Mouse (Mus musculus) T-helper 2 cell (primary cell): ENCODE measurements around the gene Krtap13.
"Not testable (repeated sequence)": the region's sequence is repeated elsewhere in the genome, so short reads cannot be mapped to it uniquely, and the experiment has no call there.

Experiments
- in situ Hi-C: fragments of 300-600 bp; cut with MboI, MseI; formaldehyde crosslinking; loops from one replicate; pipeline ENCODE4 v1.15.1; 2025; ENCODE audit warnings: high pct_unique_total_duplicates

Krtap13 gene

DNA sequence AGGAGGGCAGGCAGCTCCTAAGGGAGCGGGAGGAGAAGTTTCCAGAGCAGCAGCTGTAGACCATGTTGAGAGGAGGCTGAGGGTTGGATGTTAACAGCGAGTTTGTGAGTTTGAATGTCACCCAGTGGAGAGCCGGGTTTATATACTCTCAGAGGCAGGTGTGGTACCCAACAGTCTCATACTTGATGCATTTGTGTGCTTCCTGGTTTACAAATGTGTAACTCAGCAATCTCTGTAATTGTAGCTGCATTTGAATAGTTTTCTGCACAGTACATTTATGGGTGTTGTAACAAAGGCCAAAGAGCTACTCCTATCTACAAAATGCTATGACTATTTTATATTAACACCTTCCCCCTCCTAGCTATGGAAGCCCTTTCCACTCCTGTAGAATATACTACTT, at the start of gene Krtap13:
Gene Krtap13, minus strand, starts transcription at position 101 of the 400 bp plus-strand sequence.
- in situ Hi-C loops, result not testable (repeated sequence)

DNA sequence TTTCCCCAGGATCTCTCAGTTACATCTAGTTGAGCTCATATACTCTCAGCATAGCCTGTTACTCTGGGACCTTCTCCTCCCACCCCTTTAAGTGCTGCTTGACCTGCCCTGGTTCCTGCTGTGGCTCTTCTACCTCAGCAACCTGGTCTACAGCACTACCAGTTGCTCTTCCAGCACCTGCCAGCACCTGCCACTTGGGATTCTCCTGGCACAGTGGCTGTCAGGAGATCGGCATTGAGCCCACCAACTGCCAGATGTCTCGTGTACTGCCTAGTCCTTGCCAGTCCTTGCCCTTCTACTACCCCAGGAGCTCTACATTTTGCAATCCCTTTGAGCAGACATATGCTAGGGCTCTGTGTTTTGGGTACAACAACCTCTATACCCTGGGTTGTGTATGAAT, 35.4 kb upstream of the Krtap13 start:
- in situ Hi-C loops, result no loop called here

DNA sequence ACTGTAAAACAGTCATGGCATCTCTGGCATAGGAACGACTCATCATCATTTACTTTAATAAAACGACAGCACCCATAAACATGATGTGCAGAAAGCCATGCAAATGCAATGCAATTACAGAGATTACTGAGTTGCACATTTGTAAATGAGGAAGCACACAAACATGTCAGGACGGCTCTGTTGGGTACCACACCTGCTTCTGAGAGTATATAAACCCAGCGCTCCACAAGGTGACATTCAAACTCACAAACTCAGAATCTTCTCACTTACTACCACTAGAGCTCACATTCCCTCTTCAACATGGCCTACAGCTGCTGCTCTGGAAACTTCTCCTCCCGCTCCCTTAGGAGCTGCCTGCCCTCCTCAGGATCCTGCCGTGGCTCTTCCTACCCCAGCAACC, 26.2 kb upstream of the Krtap13 start, which contains the start of gene Gm5965:
Gene Gm5965, plus strand, starts transcription at position 301 of the 400 bp plus-strand sequence.
- in situ Hi-C loops, result no loop called here

DNA sequence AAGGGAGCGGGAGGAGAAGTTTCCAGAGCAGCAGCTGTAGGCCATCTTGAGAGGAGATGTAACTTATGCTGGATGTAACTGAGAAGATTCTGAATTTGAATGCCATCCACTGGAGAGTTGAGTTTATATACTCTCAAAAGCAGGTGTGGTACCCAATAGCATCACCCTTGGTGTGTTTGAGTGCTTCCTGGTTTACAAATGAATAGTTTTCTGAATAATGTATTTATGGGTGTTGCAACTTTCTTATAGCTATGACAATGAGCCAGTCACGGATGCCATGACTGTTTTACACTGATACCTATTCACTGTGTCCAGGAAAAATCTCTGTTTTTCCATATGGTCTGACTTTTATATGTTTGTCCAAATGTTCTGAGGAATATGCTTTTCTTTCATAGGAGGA, 22.7 kb upstream of the Krtap13 start, which contains the start of gene 2310057N15Rik:
Gene 2310057N15Rik, minus strand, starts transcription at position 101 of the 400 bp plus-strand sequence.
- in situ Hi-C loops, result no loop called here

DNA sequence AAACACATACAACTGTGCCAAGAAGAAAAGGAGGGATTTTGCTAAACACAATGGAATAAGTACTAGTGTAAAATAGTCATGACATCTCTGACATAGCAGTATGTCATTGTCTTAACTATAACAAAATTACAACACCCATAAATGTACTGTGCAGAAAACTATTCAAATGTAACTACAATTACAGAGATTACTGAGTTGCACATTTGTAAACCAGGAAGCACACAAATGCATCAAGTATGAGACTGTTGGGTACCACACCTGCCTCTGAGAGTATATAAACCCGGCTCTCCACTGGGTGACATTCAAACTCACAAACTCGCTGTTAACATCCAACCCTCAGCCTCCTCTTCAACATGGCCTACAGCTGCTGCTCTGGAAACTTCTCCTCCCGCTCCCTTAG, 7.1 kb upstream of the Krtap13 start, which contains the start of gene 2310034C09Rik:
Gene 2310034C09Rik, plus strand, starts transcription at position 301 of the 400 bp plus-strand sequence.
- in situ Hi-C loops, result not testable (repeated sequence)

DNA sequence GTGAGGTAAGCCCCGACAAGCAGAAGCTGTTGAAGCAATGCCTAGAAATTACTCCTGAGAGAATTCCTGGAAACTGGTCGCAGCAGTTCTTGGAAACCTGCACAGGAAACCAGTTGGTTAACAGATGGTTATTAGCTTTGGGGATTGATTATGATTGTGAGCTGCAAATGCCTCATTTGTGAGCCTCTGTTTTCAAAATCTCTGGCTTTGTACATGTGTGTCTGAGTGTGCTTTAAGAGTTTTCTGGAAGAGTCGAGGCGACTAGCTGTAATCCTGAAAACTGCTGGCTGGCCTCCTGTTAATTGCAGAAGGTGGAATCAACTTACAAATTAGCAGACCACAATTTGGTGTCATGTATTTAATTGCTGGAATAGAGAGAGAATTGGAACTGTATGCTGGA, 3.5 kb downstream of the Krtap13 start:
- in situ Hi-C loops, result no loop called here

DNA sequence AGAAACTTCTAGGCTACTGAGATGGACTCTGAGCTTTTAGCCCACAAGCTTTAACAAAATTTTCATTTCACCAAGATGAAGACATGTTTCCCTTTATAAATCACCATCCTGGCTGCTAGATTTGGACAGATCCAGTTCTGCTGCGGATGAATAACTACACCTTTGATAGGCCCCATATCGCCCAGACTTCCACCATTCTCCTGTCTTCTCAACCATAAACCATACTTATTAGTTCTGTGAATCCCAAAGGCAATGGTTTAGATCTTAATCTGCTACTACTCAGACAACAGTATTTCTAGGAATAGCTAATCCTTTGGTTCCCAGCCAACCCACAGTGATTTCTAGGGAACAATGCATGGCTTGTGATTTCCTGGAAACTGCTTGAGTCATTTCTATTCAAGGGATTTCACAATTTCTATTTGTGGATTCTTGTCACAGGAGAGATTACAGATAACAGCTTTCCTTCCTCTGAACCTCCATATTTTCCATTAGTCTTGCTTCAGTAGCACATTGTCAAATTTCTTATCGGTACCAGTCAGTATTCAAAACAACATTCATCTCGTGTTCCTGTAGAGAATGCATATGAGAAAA, 6.6 kb downstream of the Krtap13 start:
- in situ Hi-C loops, result no loop called here

DNA sequence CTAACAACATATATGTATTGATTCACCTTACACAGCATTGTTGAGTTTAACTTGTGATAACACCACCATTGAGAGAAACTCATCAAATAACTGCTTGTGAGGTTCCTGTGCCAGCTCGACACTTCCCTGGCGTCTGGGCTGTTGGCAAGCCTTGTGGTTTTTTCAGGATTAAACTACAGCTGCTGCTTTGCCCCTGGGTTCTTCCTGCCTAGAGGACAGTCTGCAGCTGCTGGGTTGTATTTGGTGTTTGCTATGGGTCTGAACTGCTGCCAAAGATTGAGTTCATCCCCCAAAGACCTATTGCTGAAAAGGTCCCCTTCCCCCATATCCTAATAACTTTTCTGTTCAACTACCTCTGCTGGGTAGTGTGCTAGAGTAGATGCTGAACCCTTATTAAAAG, 16.0 kb downstream of the Krtap13 start:
- in situ Hi-C loops, result no loop called here

DNA sequence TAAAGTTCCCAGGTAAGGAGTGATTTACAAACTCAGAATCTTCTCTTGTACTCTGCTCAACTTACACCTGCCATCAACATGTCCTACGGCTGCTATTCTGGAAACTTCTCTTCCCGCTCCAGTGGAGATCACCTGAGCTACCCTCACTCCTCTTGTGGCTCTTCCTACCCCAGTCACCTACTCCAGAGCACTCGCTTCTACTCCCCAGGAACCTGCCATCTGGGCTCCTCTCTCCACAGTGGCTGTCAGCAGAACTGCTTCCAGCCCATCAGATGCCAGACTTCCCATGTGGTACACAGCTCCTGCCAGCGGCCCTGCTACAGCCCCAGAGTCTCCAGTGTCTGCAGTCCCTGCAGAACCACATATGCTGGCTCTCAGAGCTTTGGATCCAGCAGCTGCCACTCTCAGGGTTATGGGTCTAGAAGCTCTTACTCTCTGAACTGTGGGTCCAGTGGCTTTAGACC, 22.6 kb downstream of the Krtap13 start, which contains the start of gene Krtap13-1:
Gene Krtap13-1, plus strand, starts transcription at position 51 of the 464 bp plus-strand sequence.
- in situ Hi-C loops, result no loop called here

DNA sequence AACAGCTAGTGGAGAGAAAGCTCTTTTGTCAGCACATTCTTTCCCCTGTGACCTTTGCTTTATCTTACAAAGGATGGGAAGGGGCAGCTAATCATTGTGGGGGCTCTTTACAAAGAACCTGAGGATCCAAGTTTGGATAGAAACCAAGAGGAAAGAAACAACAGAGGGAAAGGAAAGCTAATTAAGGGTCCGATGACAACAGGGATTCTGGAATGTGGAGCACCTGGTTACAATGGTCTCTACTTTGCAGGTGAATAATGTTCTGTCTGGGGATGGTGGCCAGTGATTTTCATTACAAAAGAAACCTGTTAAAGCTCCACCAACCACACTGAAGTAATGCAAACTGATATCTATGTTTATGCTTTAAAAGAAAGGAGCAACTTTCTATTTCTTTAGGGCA, 31.4 kb downstream of the Krtap13 start:
- in situ Hi-C loops, result no loop called here

DNA sequence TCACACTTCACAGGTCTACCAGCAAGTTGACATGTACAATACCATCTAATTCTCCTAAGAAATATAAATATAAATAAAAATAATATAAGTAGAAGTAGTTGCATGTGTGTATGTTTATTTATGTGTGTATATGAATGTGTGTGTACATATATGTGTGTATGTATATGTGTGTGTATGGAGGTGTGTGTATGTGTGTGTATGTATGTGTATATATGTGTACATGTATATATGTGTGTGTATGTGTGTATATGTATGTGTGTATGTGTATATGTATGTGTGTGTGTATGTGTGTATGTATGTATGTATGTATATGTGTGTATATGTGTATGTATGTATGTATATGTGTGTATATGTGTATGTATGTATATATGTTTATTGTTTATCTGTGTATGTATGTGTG, 34.9 kb downstream of the Krtap13 start:
- in situ Hi-C loops, result no loop called here

DNA sequence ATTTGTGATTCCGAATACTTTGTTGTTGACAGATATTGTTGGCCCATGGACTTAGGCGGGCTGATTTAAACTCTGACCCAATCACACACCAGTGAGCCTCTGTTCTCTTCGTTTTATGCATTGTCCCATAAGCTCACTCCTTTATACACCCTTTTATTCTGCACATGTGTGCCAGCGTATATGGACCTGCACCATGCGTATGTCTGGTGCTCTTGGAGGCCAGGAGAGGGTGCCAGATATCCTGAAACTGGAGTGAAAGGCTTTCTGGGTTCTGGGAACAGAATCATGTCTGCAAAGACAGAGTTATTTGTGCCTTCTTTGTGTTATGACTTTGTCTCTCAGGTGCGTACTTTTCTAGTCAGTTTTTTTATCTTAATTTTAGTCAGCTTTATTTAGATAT, 40.2 kb downstream of the Krtap13 start:
- in situ Hi-C loops, result no loop called here

DNA sequence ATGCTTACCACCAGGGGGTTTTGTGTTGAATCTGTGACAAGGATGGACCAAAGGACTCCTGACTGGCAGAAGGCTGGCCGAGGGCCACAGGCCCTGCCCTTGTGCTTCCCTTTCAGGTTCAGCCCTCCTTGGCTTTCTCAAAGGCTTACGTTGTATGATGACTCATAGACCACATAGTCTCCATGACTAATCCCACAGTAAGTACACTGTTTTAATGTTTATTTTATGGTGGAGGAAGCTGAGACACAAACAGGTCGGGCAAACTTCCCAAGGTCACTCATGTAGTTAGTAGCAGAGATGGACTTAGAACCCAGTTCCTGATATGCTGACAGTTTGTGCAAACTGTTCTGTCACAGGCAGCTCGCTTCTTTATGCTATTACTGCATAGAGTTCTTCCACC, 40.7 kb downstream of the Krtap13 start:
- in situ Hi-C loops, result no loop called here

DNA sequence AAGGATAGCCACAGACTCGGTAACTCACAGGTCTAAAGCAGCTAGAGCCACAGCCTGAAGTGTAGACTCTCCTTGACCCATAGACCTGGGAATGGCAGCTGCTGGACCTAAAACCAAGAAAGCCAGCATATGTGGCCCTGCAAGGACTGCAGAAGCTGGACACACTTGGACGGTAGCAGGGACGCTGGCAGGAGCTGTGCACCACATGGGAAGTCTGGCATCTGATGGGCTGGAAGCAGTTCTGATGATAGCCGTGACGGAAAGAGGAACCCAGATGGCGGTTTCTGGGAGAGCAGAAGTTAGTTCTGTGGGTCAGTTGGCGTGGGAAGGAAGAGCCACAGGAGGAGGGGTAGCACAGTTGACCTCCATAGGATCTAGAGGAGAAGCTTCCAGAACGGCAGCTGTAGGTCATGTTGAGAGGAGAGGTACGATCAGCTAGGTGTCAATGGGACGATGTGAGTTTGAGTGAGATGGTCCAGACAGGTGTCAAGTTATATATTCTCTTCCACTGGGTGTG, 43.9 kb downstream of the Krtap13 start, which contains the start of gene 2310061N02Rik:
Gene 2310061N02Rik, minus strand, starts transcription at position 467 of the 517 bp plus-strand sequence.
- in situ Hi-C loops, result no loop called here

DNA sequence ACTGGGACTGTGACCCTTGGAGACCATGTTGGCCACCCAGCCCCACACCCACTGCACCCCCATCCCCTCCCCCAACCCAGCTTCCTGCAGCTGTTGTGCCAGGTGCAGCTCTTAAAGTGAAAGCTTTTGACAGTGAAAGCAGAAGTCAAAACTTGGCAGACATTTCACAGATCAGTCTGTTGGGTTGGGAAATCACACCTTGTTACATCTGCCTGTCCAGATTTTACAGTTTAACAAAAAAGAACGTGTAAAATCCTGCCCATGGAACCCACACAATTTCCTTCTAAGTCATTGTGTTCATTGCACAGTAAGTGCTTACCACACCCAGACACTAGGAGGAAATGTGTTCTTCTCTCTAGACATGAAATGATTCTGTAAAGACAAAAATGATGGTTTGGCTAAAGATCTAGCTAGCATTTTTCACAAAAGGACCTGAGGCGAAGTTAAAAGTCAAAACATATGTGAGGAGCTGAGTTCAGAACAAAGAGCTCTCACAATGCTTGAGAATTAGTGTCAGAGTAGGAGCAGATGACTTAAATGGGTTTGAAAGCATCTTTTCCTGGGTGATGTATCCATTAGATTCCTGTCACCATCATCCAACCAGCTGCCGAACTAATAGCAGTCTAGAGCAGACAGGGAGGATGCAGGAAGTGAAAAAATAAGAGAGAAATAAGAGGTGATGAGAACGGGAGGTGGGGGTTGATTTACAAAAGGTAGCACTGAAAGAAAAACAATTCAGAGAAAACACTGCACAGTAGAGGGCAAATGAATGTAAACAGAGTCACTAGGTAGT, 50.2 kb downstream of the Krtap13 start:
- in situ Hi-C loops, result no loop called here
